In genomic region chr3:133650025-133650424, GRCm38 (mm10) we compare ENCODE assay signal across 17 mouse cellular contexts.
"Had no signal": no experiment of that assay in that cellular context is flagged by ENCODE, and none has a peak within 500 bp of the region (broad histone marks: within the 10 kb centered on the region; RNA-seq: fewer than 3 reads in every experiment).

No protein-coding gene starts in this region.

- DNase-seq: kidney, adult 11 months; kidney, adult 8-10 months; kidney, postnatal 10 days; kidney, postnatal 36 days; liver, embryonic 13.5 days; lung, embryonic 14.5 days; midbrain, embryonic 14.5 days; right cerebral cortex, adult 18-20 months; right cerebral cortex, postnatal 14 days; right cerebral cortex, postnatal 4 days; thymus, postnatal 25 days had no signal

- H3K27ac ChIP-seq: kidney, embryonic 15.5 days; left cerebral cortex, adult 2 months; liver, embryonic 13.5 days; macrophage; stomach, embryonic 15.5 days had no signal

- H3K27me3 ChIP-seq: kidney, embryonic 15.5 days; liver, embryonic 13.5 days; stomach, embryonic 15.5 days had no signal

- H3K4me3 ChIP-seq: kidney, embryonic 15.5 days; left cerebral cortex, adult 2 months; liver, embryonic 13.5 days; stomach, embryonic 15.5 days had no signal

- H3K9me3 ChIP-seq: kidney, embryonic 15.5 days; liver, embryonic 13.5 days; stomach, embryonic 15.5 days had no signal

- H3K9ac ChIP-seq: kidney, embryonic 15.5 days; liver, embryonic 13.5 days; lung, embryonic 14.5 days; stomach, embryonic 15.5 days had no signal

- ATAC-seq: lung, postnatal 0 days had no signal

- H3K36me3 ChIP-seq: kidney, embryonic 15.5 days; liver, embryonic 13.5 days; stomach, embryonic 15.5 days had no signal

- H3K4me2 ChIP-seq: kidney, embryonic 15.5 days; liver, embryonic 13.5 days; lung, embryonic 14.5 days; midbrain, embryonic 11.5 days; stomach, embryonic 15.5 days had no signal

- H3K4me1 ChIP-seq: kidney, embryonic 15.5 days; liver, embryonic 13.5 days; stomach, embryonic 15.5 days had no signal
